Mouse (Mus musculus): ENCODE data around the gene Gspt1. TPM values are rescaled to one million over a fixed set of nuclear protein-coding genes. Genes with fewer than 3 reads are reported as not detected.

Gene Gspt1
- total RNA-seq, 2 experiments from 2014 or later: 84.3 to 89.9 TPM

Small RNAs within 50 kb of the gene (microRNA-seq; reads per million reads assigned to microRNA genes)
- gene Mir1945: 2.6 to 5.0 reads per million in 2 experiments

Other genes with a start within 250 kb of the Gspt1 start
- gene Snn, start 193.4 kb downstream of the Gspt1 start, total RNA-seq (2021): 100 to 1,000 TPM; 166 to 177 TPM
- gene Litaf, start 188.2 kb downstream of the Gspt1 start, total RNA-seq (2021): 10 to 100 TPM; 15.3 to 19.8 TPM
- gene Txndc11, start 119.7 kb downstream of the Gspt1 start, total RNA-seq (2021): 10 to 100 TPM; 27.3 to 31.5 TPM
- gene Zc3h7a, start 77.9 kb downstream of the Gspt1 start, total RNA-seq (2021): 10 to 100 TPM; 58.0 to 80.6 TPM
- gene Rsl1d1, start 51.0 kb downstream of the Gspt1 start, total RNA-seq (2021): 10 to 100 TPM; 54.1 to 55.0 TPM
- gene Tnfrsf17, start 59.5 kb upstream of the Gspt1 start, total RNA-seq (2021): not detected
- 10 to 100 TPM; 25.0 to 31.5 TPM for gene Snx29, start 68.6 kb upstream of the Gspt1 start, total RNA-seq (2021)

All from layer of hippocampus, postnatal 25 days (tissue).